Comparison of ENCODE assay signal across 29 mouse cellular contexts in genomic region chr1:184809578-184810001, GRCm38 (mm10). TPM values are rescaled to one million over a fixed set of nuclear protein-coding genes. Genes with fewer than 3 reads are reported as not detected.
DNase-seq lines count a peak whose midpoint lies in the region; ATAC-seq and TF ChIP-seq lines count a peak whose summit lies in the region.
"Had no signal": no experiment of that assay in that cellular context is flagged by ENCODE, and none has a peak within 500 bp of the region (broad histone marks: within the 10 kb centered on the region; RNA-seq: fewer than 3 reads in every experiment).

No protein-coding gene starts in this region.

- TF ChIP-seq EP300 in liver, postnatal 0 days (IDR thresholded peaks at IDR 0.05; ENCODE audit: low read depth): peak; percentile 67

- no peak for DNase-seq in kidney, postnatal 10 days
- peak; percentile 31 for DNase-seq in liver, postnatal 0 days
- DNase-seq in adrenal gland, postnatal 4 days (ENCODE audit: low spot score in 2 of 2): no peak
- DNase-seq: adrenal gland, postnatal 14 days; cerebellum, adult 11-12 months; cerebellum, adult 9-11 months; embryo, embryonic 11 days; gastrocnemius, adult 2 months; heart, adult 2 months; heart, postnatal 4 days; kidney, postnatal 14 days; retina, postnatal 1 day; right cerebral cortex, postnatal 14 days had no signal

- H3K27me3 ChIP-seq in kidney, embryonic 15.5 days: peaks cover 33% of the 10 kb centered on the region
- H3K27me3 ChIP-seq in intestine, embryonic 15.5 days (replicated peaks): peaks cover 4% of the 10 kb centered on the region; the same call in 1 of the 2 replicates
- H3K27me3 ChIP-seq in intestine, postnatal 0 days (replicated peaks; ENCODE audit: control insufficient read depth, insufficient read depth, low read length): 0 out of 2 replicates have a peak, but pooled peaks cover 3% of the 10 kb centered on the region
- no peaks in the 10 kb centered on the region for H3K27me3 ChIP-seq in liver, postnatal 0 days (ENCODE audit: insufficient read depth, low read length)
- peaks cover 27% of the 10 kb centered on the region for H3K27me3 ChIP-seq in neural tube, embryonic 15.5 days (replicated peaks)

- 0 out of 2 replicates have a peak overlapping the region, but pooled peaks have one; percentile 17 for H3K4me2 ChIP-seq in kidney, embryonic 15.5 days
- H3K4me2 ChIP-seq in intestine, embryonic 15.5 days (replicated peaks): no peak overlapping the region
- H3K4me2 ChIP-seq in intestine, postnatal 0 days (replicated peaks; ENCODE audit: low read depth): peak overlapping the region; percentile 30; the same call in 1 of the 2 replicates
- peak overlapping the region; percentile 59 for H3K4me2 ChIP-seq in liver, postnatal 0 days (ENCODE audit: low read depth, low read length)
- no peak overlapping the region for H3K4me2 ChIP-seq in neural tube, embryonic 15.5 days
- H3K4me2 ChIP-seq: forebrain, embryonic 15.5 days; lung, embryonic 15.5 days; midbrain, embryonic 12.5 days; neural tube, embryonic 12.5 days; stomach, embryonic 15.5 days had no signal

- TF ChIP-seq CTCF in intestine, postnatal 0 days (IDR thresholded peaks at IDR 0.05; ENCODE audit: low read depth): no peak
- TF ChIP-seq CTCF in liver, postnatal 0 days (IDR thresholded peaks at IDR 0.05; ENCODE audit: low read depth): no peak

- H3K36me3 ChIP-seq in kidney, embryonic 15.5 days: peaks cover 9% of the 10 kb centered on the region; the same call in 1 of the 2 replicates
- no peaks in the 10 kb centered on the region; the same call in 1 of the 2 replicates for H3K36me3 ChIP-seq in intestine, embryonic 15.5 days
- H3K36me3 ChIP-seq in intestine, postnatal 0 days (ENCODE audit: control insufficient read depth, insufficient read depth): peaks cover 10% of the 10 kb centered on the region; the same call in 1 of the 2 replicates
- peaks cover 9% of the 10 kb centered on the region for H3K36me3 ChIP-seq in liver, postnatal 0 days (replicated peaks; ENCODE audit: insufficient read depth, low read length)
- 0 out of 2 replicates have a peak, but pooled peaks cover 7% of the 10 kb centered on the region for H3K36me3 ChIP-seq in neural tube, embryonic 15.5 days
- H3K36me3 ChIP-seq: embryonic facial prominence, embryonic 12.5 days; midbrain, embryonic 12.5 days; neural tube, embryonic 12.5 days; stomach, embryonic 15.5 days had no signal

- no peaks in the 10 kb centered on the region for H3K9me3 ChIP-seq in kidney, embryonic 15.5 days (replicated peaks)
- H3K9me3 ChIP-seq in intestine, embryonic 15.5 days: no peaks in the 10 kb centered on the region
- H3K9me3 ChIP-seq in intestine, postnatal 0 days (ENCODE audit: control insufficient read depth): no peaks in the 10 kb centered on the region
- H3K9me3 ChIP-seq in liver, postnatal 0 days (ENCODE audit: low read length): no peaks in the 10 kb centered on the region
- no peaks in the 10 kb centered on the region for H3K9me3 ChIP-seq in neural tube, embryonic 15.5 days (replicated peaks)
- H3K9me3 ChIP-seq: embryonic facial prominence, embryonic 12.5 days; forebrain, embryonic 15.5 days; heart, embryonic 12.5 days; hindbrain, embryonic 13.5 days; limb, embryonic 13.5 days; lung, embryonic 15.5 days; midbrain, embryonic 12.5 days; neural tube, embryonic 12.5 days; stomach, embryonic 15.5 days had no signal

- 38% methylated on average over 6 of the region's 6 CpGs for WGBS in kidney, embryonic 15.5 days
- 55% methylated on average over 6 of the region's 6 CpGs for WGBS in intestine, embryonic 15.5 days
- 35% methylated on average over 6 of the region's 6 CpGs for WGBS in intestine, postnatal 0 days
- 51% methylated on average over 6 of the region's 6 CpGs for WGBS in liver, postnatal 0 days (ENCODE audit: insufficient replicate concordance)
- 68% methylated on average over 6 of the region's 6 CpGs for WGBS in neural tube, embryonic 15.5 days

- H3K9ac ChIP-seq in kidney, embryonic 15.5 days: no peak overlapping the region
- no peak overlapping the region for H3K9ac ChIP-seq in intestine, embryonic 15.5 days
- no peak overlapping the region for H3K9ac ChIP-seq in intestine, postnatal 0 days (ENCODE audit: low read depth, low read length)
- H3K9ac ChIP-seq in liver, postnatal 0 days (replicated peaks): peak overlapping the region; percentile 82
- no peak overlapping the region for H3K9ac ChIP-seq in neural tube, embryonic 15.5 days (replicated peaks)
- H3K9ac ChIP-seq: embryonic facial prominence, embryonic 12.5 days; forebrain, embryonic 15.5 days; heart, embryonic 12.5 days; hindbrain, embryonic 13.5 days; limb, embryonic 13.5 days; lung, embryonic 15.5 days; midbrain, embryonic 12.5 days; neural tube, embryonic 12.5 days; stomach, embryonic 15.5 days had no signal

- peaks cover 24% of the 10 kb centered on the region for H3K4me1 ChIP-seq in kidney, embryonic 15.5 days
- peaks cover 27% of the 10 kb centered on the region for H3K4me1 ChIP-seq in intestine, embryonic 15.5 days (replicated peaks)
- H3K4me1 ChIP-seq in intestine, postnatal 0 days (replicated peaks; ENCODE audit: control insufficient read depth, insufficient read depth, low read length): peaks cover 11% of the 10 kb centered on the region
- H3K4me1 ChIP-seq in liver, postnatal 0 days (ENCODE audit: insufficient read depth): peaks cover 6% of the 10 kb centered on the region; the same call in 1 of the 2 replicates
- H3K4me1 ChIP-seq in neural tube, embryonic 15.5 days: peaks cover 11% of the 10 kb centered on the region

- H3K27ac ChIP-seq in kidney, embryonic 15.5 days: no peak overlapping the region
- no peak overlapping the region for H3K27ac ChIP-seq in intestine, embryonic 15.5 days
- H3K27ac ChIP-seq in intestine, postnatal 0 days (ENCODE audit: low read depth, low read length): 0 out of 2 replicates have a peak overlapping the region, but pooled peaks have one; percentile 2
- H3K27ac ChIP-seq in liver, postnatal 0 days (ENCODE audit: low read depth): peak overlapping the region; percentile 96
- H3K27ac ChIP-seq in neural tube, embryonic 15.5 days (replicated peaks): no peak overlapping the region
- H3K27ac ChIP-seq: embryonic facial prominence, embryonic 12.5 days; forebrain, embryonic 15.5 days; heart, adult 2 months; hindbrain, embryonic 13.5 days; limb, embryonic 13.5 days; lung, embryonic 15.5 days; midbrain, embryonic 12.5 days; neural tube, embryonic 12.5 days; stomach, embryonic 15.5 days had no signal

- ATAC-seq in kidney, embryonic 15.5 days (replicated peaks; ENCODE audit: low FRiP score): peak; percentile 30; the same call in 1 of the 2 replicates
- ATAC-seq in intestine, embryonic 15.5 days: peak; percentile 62
- ATAC-seq in intestine, postnatal 0 days: peak; percentile 62
- ATAC-seq in liver, postnatal 0 days: peak; percentile 31
- no peak for ATAC-seq in neural tube, embryonic 15.5 days (ENCODE audit: low FRiP score)
- ATAC-seq: CD4-positive, CD25-positive, alpha-beta regulatory T cell, adult 4 months; forebrain, embryonic 15.5 days had no signal

- no peak overlapping the region for H3K4me3 ChIP-seq in kidney, embryonic 15.5 days (replicated peaks)
- H3K4me3 ChIP-seq in intestine, embryonic 15.5 days (replicated peaks): no peak overlapping the region
- H3K4me3 ChIP-seq in intestine, postnatal 0 days (ENCODE audit: low read depth, low read length): no peak overlapping the region
- peak overlapping the region; percentile 51 for H3K4me3 ChIP-seq in liver, postnatal 0 days (ENCODE audit: low read depth, low read length)
- no peak overlapping the region for H3K4me3 ChIP-seq in neural tube, embryonic 15.5 days (replicated peaks)
- H3K4me3 ChIP-seq: embryonic facial prominence, embryonic 12.5 days; forebrain, embryonic 15.5 days; gastrocnemius, adult 2 months; heart, adult 2 months; heart, embryonic 12.5 days; hindbrain, embryonic 13.5 days; lung, embryonic 15.5 days; midbrain, embryonic 12.5 days; myocyte; neural tube, embryonic 12.5 days had no signal

RNA-seq across cellular contexts. Expression of gene Marc1, which starts 1.5 kb away (rescaled TPM):
- 0.30 and 0.61 TPM in 2 replicates for polyA plus RNA-seq in kidney, embryonic 15.5 days (2015; fragmentation: Nextera tagmentation; extraction: Ambion mirVana)
- polyA plus RNA-seq in intestine, embryonic 15.5 days (2015; fragmentation: Nextera tagmentation; extraction: Ambion mirVana): 0.86 and 0.88 TPM in 2 replicates
- polyA plus RNA-seq in intestine, postnatal 0 days (2015; fragmentation: Nextera tagmentation; extraction: Ambion mirVana): 1.5 and 1.6 TPM in 2 replicates
- polyA plus RNA-seq in liver, postnatal 0 days (2015; fragmentation: Nextera tagmentation; extraction: Ambion mirVana): 204 and 234 TPM in 2 replicates
- polyA plus RNA-seq in neural tube, embryonic 15.5 days (2015; fragmentation: Nextera tagmentation; extraction: Ambion mirVana): 0.36 TPM in 1 of 2 replicates, not detected in the other
- 10 to 100 TPM in 1 of 2 experiments, under 1 TPM in 1; 0.98 to 17.2 TPM for total RNA-seq in adrenal gland, postnatal 4 days (2021)
- total RNA-seq: gastrocnemius, adult 2 months; heart, adult 2 months had no signal
- polyA plus RNA-seq: embryonic facial prominence, embryonic 12.5 days; forebrain, embryonic 15.5 days; heart, postnatal 0 days; myocyte had no signal

RNA-seq across cellular contexts. Expression of gene Marc2, which starts 36.7 kb away (rescaled TPM):
- polyA plus RNA-seq in kidney, embryonic 15.5 days (2015; fragmentation: Nextera tagmentation; extraction: Ambion mirVana): 185 and 196 TPM in 2 replicates
- polyA plus RNA-seq in intestine, embryonic 15.5 days (2015; fragmentation: Nextera tagmentation; extraction: Ambion mirVana): 361 and 402 TPM in 2 replicates
- 555 and 620 TPM in 2 replicates for polyA plus RNA-seq in intestine, postnatal 0 days (2015; fragmentation: Nextera tagmentation; extraction: Ambion mirVana)
- polyA plus RNA-seq in liver, postnatal 0 days (2015; fragmentation: Nextera tagmentation; extraction: Ambion mirVana): 608 and 698 TPM in 2 replicates
- 113 and 133 TPM in 2 replicates for polyA plus RNA-seq in neural tube, embryonic 15.5 days (2015; fragmentation: Nextera tagmentation; extraction: Ambion mirVana)
- 100 to 1,000 TPM; 259 to 308 TPM for total RNA-seq in adrenal gland, postnatal 4 days (2021)

Comparison
In these comparisons a context has a peak if more than half of its experiments do, and no peak if none do; other contexts are left out.
1. H3K27ac ChIP-seq: peak in intestine, postnatal 0 days (single experiment) and liver, postnatal 0 days (single experiment); none in kidney, embryonic 15.5 days (single experiment), intestine, embryonic 15.5 days (single experiment) and neural tube, embryonic 15.5 days (single experiment).
2. H3K4me2 ChIP-seq: peak in kidney, embryonic 15.5 days (single experiment), intestine, postnatal 0 days (single experiment) and liver, postnatal 0 days (single experiment); none in intestine, embryonic 15.5 days (single experiment) and neural tube, embryonic 15.5 days (single experiment).
3. RNA of gene Marc1, which starts 1.5 kb away (polyA plus RNA-seq): 204 to 234 TPM in liver, postnatal 0 days; 1.5 to 1.6 TPM in intestine, postnatal 0 days, 0.86 to 0.88 TPM in intestine, embryonic 15.5 days, 0.30 to 0.61 TPM in kidney, embryonic 15.5 days and 0.36 TPM in neural tube, embryonic 15.5 days; every median in the first group is over 10 times any median in the second.